9 mouse cellular contexts compared by ENCODE assay signal in the genomic region with DNA sequence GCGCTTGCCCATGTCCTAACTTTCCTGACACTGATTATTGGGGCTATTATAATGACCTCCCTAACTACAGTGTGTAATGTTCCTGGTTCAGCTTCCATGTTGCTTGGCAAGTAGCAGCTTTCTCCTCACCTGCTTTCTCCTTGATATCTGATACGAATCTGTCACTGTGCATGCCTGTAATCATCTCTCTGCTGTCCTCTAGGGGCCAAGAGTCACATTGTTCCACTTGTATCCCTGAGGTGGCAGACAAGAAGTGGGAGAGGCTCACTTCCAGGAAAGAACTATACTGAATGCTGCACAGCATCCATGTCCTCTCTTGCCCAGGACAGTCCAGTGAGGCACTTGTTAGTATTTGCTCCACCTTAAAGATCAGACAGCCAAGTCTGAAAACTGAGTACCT.
DNase-seq lines count a peak whose midpoint lies in the region; ATAC-seq lines count a peak whose summit lies in the region.
"Had no signal": no experiment of that assay in that cellular context is flagged by ENCODE, and none has a peak within 500 bp of the region (broad histone marks: within the 10 kb centered on the region; RNA-seq: fewer than 3 reads in every experiment).

No protein-coding gene starts in this region.

- H3K9me3 ChIP-seq in hindbrain, embryonic 14.5 days (ENCODE audit: control insufficient read depth, low read length), result no peaks in the 10 kb centered on the region
- no peaks in the 10 kb centered on the region for H3K9me3 ChIP-seq in hindbrain, embryonic 10.5 days
- no peaks in the 10 kb centered on the region for H3K9me3 ChIP-seq in heart, embryonic 12.5 days (replicated peaks)

- H3K27ac ChIP-seq in hindbrain, embryonic 14.5 days, result no peak overlapping the region
- no peak overlapping the region; the same call in 1 of the 2 replicates for H3K27ac ChIP-seq in hindbrain, embryonic 10.5 days
- H3K27ac ChIP-seq in heart, embryonic 12.5 days (ENCODE audit: poor library complexity, severe bottlenecking), result no peak overlapping the region
- H3K27ac ChIP-seq: macrophage had no signal

- H3K27me3 ChIP-seq in hindbrain, embryonic 14.5 days (ENCODE audit: control insufficient read depth, insufficient read depth, low read length), result no peaks in the 10 kb centered on the region
- no peaks in the 10 kb centered on the region for H3K27me3 ChIP-seq in hindbrain, embryonic 10.5 days (ENCODE audit: insufficient read depth, poor library complexity, severe bottlenecking)
- no peaks in the 10 kb centered on the region for H3K27me3 ChIP-seq in heart, embryonic 12.5 days (replicated peaks)

- 0 out of 2 replicates have a peak, but pooled peaks cover 3% of the 10 kb centered on the region for H3K4me1 ChIP-seq in hindbrain, embryonic 14.5 days (replicated peaks; ENCODE audit: control insufficient read depth, insufficient read depth, low read length)
- peaks cover 22% of the 10 kb centered on the region for H3K4me1 ChIP-seq in hindbrain, embryonic 10.5 days (replicated peaks)
- peaks cover 3% of the 10 kb centered on the region; the same call in 1 of the 2 replicates for H3K4me1 ChIP-seq in heart, embryonic 12.5 days (replicated peaks)

- H3K4me3 ChIP-seq in hindbrain, embryonic 14.5 days (replicated peaks; ENCODE audit: low read length), result no peak overlapping the region
- H3K4me3 ChIP-seq in hindbrain, embryonic 10.5 days, result no peak overlapping the region
- no peak overlapping the region for H3K4me3 ChIP-seq in heart, embryonic 12.5 days

- WGBS in hindbrain, embryonic 14.5 days, result 55% methylated on average over 2 of the region's 2 CpGs
- 63% methylated on average over 2 of the region's 2 CpGs for WGBS in hindbrain, embryonic 10.5 days
- WGBS in heart, embryonic 12.5 days, result 61% methylated on average over 2 of the region's 2 CpGs

- no peak for ATAC-seq in hindbrain, embryonic 14.5 days (ENCODE audit: low FRiP score)
- peak; percentile 82 for ATAC-seq in inflammation-experienced regulatory T-cells, adult 6 months
- no peak for ATAC-seq in heart, embryonic 12.5 days (ENCODE audit: insufficient number of reproducible peaks, low FRiP score)

- no peak overlapping the region for H3K4me2 ChIP-seq in hindbrain, embryonic 14.5 days (replicated peaks)
- H3K4me2 ChIP-seq in heart, embryonic 12.5 days, result no peak overlapping the region

- H3K9ac ChIP-seq in hindbrain, embryonic 14.5 days, result no peak overlapping the region
- no peak overlapping the region for H3K9ac ChIP-seq in heart, embryonic 12.5 days

- peak; percentile 51 for DNase-seq in hindbrain, embryonic 14.5 days (ENCODE audit: low spot score)
- DNase-seq in hindbrain, embryonic 10.5 days (ENCODE audit: low spot score), result no peak
- peak; percentile 54 to 58 for DNase-seq in B cell, adult 2 months
- peak; percentile 16 for DNase-seq in WW6 (ENCODE audit: low read depth, low spot score)
- peak; percentile 48 for DNase-seq in naive thymus-derived CD4-positive, alpha-beta T cell, adult 2 months (ENCODE audit: low read depth)
- DNase-seq in urinary bladder, adult 2 months (ENCODE audit: low spot score), result no peak

- no peaks in the 10 kb centered on the region for H3K36me3 ChIP-seq in hindbrain, embryonic 14.5 days (replicated peaks; ENCODE audit: control insufficient read depth, insufficient read depth)
- H3K36me3 ChIP-seq in hindbrain, embryonic 10.5 days, result no peaks in the 10 kb centered on the region
- no peaks in the 10 kb centered on the region for H3K36me3 ChIP-seq in heart, embryonic 12.5 days

Comparison
In these comparisons a context has a peak if more than half of its experiments do, and no peak if none do; other contexts are left out.
1. DNase-seq: peak in hindbrain, embryonic 14.5 days (single experiment), B cell, adult 2 months (2 of 2), WW6 (single experiment) and naive thymus-derived CD4-positive, alpha-beta T cell, adult 2 months (single experiment); none in hindbrain, embryonic 10.5 days (single experiment) and urinary bladder, adult 2 months (single experiment).